17 mouse cellular contexts compared by ENCODE assay signal in genomic region chr11:12382991-12383390, GRCm38 (mm10).
A peak's percentile ranks its signal among the peaks of the same experiment; 100 is the strongest.
DNase-seq lines count a peak whose midpoint lies in the region; ATAC-seq and TF ChIP-seq lines count a peak whose summit lies in the region.
"Had no signal": no experiment of that assay in that cellular context is flagged by ENCODE, and none has a peak within 500 bp of the region (broad histone marks: within the 10 kb centered on the region; RNA-seq: fewer than 3 reads in every experiment).

No protein-coding gene starts in this region.

- 85% methylated on average over 4 of the region's 4 CpGs for WGBS in kidney, embryonic 14.5 days
- WGBS in thymus, adult 2 months = 89% methylated on average over 4 of the region's 4 CpGs

- DNase-seq in kidney, adult 18-20 months = peak; percentile 29
- peak; percentile 30 for DNase-seq in kidney, postnatal 10 days
- DNase-seq in lung, adult 18-20 months = peak; percentile 53 to 74
- peak; percentile 25 for DNase-seq in ovary, postnatal 14 days (ENCODE audit: low spot score)
- DNase-seq in thymus, postnatal 4 days = no peak
- DNase-seq in c-Kit-positive CD71-positive TER-119-positive erythroid progenitor cells, embryonic 14.5 days (ENCODE audit: low spot score) = no peak
- DNase-seq in thymus, adult 2 months = no peak
- DNase-seq: cerebellum, adult 11 months; gastrocnemius, postnatal 10 days; spleen, adult 18-20 months had no signal

- H3K36me3 ChIP-seq in kidney, embryonic 14.5 days (ENCODE audit: control insufficient read depth, insufficient read depth, low read length) = no peaks in the 10 kb centered on the region
- no peaks in the 10 kb centered on the region for H3K36me3 ChIP-seq in thymus, adult 2 months (ENCODE audit: control insufficient read depth, insufficient read depth, low read length)
- H3K36me3 ChIP-seq: hindbrain, embryonic 15.5 days; limb, embryonic 15.5 days; lung, embryonic 15.5 days; midbrain, embryonic 10.5 days; neural tube, embryonic 13.5 days had no signal

- TF ChIP-seq CTCF in thymus, adult 2 months (IDR thresholded peaks at IDR 0.05; ENCODE audit: borderline replicate concordance, control insufficient read depth, extremely low read depth, insufficient read depth, low read length, poor library complexity) = no peak

- no peaks in the 10 kb centered on the region for H3K4me1 ChIP-seq in kidney, embryonic 14.5 days (ENCODE audit: control insufficient read depth, insufficient read depth, low read length)
- no peaks in the 10 kb centered on the region for H3K4me1 ChIP-seq in thymus, adult 2 months (replicated peaks; ENCODE audit: control insufficient read depth, insufficient read depth, low read length)
- H3K4me1 ChIP-seq: hindbrain, embryonic 15.5 days; neural tube, embryonic 13.5 days had no signal

- TF ChIP-seq POLR2A in thymus, adult 2 months (IDR thresholded peaks at IDR 0.05; ENCODE audit: control insufficient read depth, extremely low read depth, insufficient read depth, low read length, poor library complexity) = no peak

- H3K4me2 ChIP-seq in kidney, embryonic 14.5 days (replicated peaks; ENCODE audit: low read depth, low read length) = no peak overlapping the region
- H3K4me2 ChIP-seq: hindbrain, embryonic 15.5 days; limb, embryonic 15.5 days; lung, embryonic 15.5 days; neural tube, embryonic 13.5 days had no signal

- no peaks in the 10 kb centered on the region for H3K27me3 ChIP-seq in kidney, embryonic 14.5 days (ENCODE audit: control insufficient read depth, insufficient read depth, low read length)
- H3K27me3 ChIP-seq in thymus, adult 2 months (ENCODE audit: control insufficient read depth, insufficient read depth, low read length) = no peaks in the 10 kb centered on the region
- H3K27me3 ChIP-seq: hindbrain, embryonic 15.5 days; limb, embryonic 15.5 days; lung, embryonic 15.5 days; neural tube, embryonic 13.5 days had no signal

- ATAC-seq in kidney, embryonic 14.5 days (ENCODE audit: low FRiP score, low TSS enrichment) = no peak
- ATAC-seq: CD4-positive, CD25-positive, alpha-beta regulatory T cell, adult 4 months had no signal

- no peak overlapping the region for H3K27ac ChIP-seq in kidney, embryonic 14.5 days (ENCODE audit: low read depth, low read length)
- no peak overlapping the region for H3K27ac ChIP-seq in thymus, adult 2 months (ENCODE audit: control insufficient read depth, insufficient read depth, low read length)
- H3K27ac ChIP-seq: hindbrain, embryonic 15.5 days; limb, embryonic 15.5 days; lung, embryonic 15.5 days; midbrain, embryonic 10.5 days; neural tube, embryonic 13.5 days had no signal

- H3K9ac ChIP-seq in kidney, embryonic 14.5 days (ENCODE audit: low read depth, low read length) = no peak overlapping the region
- H3K9ac ChIP-seq: hindbrain, embryonic 15.5 days; limb, embryonic 15.5 days; lung, embryonic 15.5 days; neural tube, embryonic 13.5 days had no signal

- no peaks in the 10 kb centered on the region for H3K9me3 ChIP-seq in kidney, embryonic 14.5 days (ENCODE audit: control insufficient read depth, low read length)
- H3K9me3 ChIP-seq: hindbrain, embryonic 15.5 days; limb, embryonic 15.5 days; lung, embryonic 15.5 days; midbrain, embryonic 10.5 days; neural tube, embryonic 13.5 days had no signal

- no peak overlapping the region for H3K4me3 ChIP-seq in kidney, embryonic 14.5 days (ENCODE audit: low read length)
- H3K4me3 ChIP-seq in thymus, adult 2 months (ENCODE audit: control insufficient read depth, insufficient read depth, low read length) = no peak overlapping the region
- H3K4me3 ChIP-seq: hindbrain, embryonic 15.5 days; limb, embryonic 15.5 days; lung, embryonic 15.5 days; midbrain, embryonic 10.5 days; neural tube, embryonic 13.5 days had no signal

Comparison
In these comparisons a context has a peak if more than half of its experiments do, and no peak if none do; other contexts are left out.
1. DNase-seq: peak in kidney, adult 18-20 months (single experiment), kidney, postnatal 10 days (single experiment), lung, adult 18-20 months (2 of 2) and ovary, postnatal 14 days (single experiment); none in thymus, postnatal 4 days (single experiment), c-Kit-positive CD71-positive TER-119-positive erythroid progenitor cells, embryonic 14.5 days (single experiment) and thymus, adult 2 months (single experiment).